Mouse (Mus musculus) cerebellum, postnatal 14 days (tissue): Measurements from ENCODE around the gene Aipl1.

ENCODE experiments used
- DNase-seq, 2 experiments: peaks; one replicate each; pipeline ENCODE4 v3.0.0; 2021; ENCODE audit warnings: mixed read lengths in 2 of 2

Gene Aipl1

DNA sequence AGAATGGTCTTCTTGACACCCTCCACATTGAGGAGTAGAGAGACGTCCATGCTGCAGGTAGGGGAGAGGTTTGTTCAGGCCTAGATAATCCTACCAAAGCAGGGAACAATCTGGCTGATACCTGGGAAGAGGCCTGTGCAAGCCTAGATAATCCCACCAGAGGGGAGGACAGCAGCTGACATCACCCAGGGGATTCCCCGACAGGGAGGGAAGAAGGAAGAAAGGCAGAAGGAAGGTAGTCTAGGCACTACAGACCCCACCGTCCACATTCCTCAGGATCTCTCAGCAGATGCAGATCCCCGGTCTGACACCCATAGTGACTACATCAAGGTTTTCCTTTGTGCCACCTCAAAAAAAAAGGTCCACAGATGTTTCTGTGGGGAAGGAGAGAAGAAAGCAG lies at the start of gene Aipl1:
Gene Aipl1, minus strand, starts transcription at position 101 of the 400 bp plus-strand sequence.
- no peak for DNase-seq

- no peak for DNase-seq
Observed at GRCm38 (mm10) chr11:72086251-72087046, 49.1 kb upstream of the Aipl1 start.

DNA sequence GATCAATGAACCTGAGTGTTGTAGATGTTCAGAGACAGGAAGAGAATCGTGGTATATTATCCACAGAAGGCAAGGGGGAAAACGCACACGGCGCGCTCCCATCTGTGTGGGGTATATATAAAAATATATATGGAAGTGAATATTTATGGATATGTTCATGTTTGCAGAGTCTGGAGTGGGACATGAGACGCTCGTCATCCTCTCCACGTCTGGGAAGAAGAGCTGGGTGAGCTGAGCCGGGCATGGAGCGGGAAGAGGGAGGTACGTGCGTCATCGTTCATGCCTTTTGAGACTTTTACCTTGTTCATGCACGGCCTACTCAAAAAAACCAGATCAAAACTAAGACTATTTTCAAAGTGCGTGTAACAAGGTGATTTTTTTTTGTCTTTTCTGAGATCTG lies 47.0 kb upstream of the Aipl1 start:
- no peak for DNase-seq

DNA sequence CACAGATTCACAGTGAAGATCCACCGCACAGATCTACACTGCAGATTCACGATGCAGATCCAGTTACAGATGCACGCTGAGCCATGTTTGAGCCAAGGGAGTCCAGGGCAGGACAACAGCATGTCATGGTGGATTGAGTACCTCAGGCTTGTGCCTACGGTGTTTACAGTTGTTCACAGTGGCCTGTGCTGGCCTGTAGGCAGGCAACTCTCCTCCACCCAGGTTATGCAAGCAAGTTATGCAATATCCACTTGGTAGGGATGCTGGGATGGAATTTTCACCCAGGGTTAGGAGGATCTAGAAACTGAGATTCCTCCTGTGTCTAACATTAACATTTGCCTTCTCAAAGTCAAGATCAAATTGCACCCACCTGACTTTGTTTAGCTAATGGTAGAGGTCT lies 45.3 kb upstream of the Aipl1 start:
- no peak for DNase-seq

DNA sequence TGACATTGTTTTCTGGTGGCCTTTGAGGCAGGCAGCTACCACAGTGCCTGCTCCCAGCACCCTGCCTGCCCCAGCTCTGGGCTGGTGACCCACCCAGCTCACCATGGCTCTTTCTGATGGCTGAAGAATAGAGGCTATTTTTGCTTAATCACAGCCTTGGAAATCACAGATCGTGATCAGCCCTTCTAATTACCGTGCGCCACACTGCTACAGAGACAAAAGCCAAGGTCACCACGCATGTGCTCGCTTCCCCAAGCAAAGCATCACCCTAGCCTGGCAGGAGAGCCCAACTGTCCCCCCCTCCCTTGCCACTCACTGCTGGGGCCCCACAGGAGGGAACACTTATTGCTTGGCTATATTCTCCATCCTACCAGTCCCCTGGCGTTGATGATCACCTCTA lies 43.2 kb upstream of the Aipl1 start:
- DNase-seq: no peak

DNA sequence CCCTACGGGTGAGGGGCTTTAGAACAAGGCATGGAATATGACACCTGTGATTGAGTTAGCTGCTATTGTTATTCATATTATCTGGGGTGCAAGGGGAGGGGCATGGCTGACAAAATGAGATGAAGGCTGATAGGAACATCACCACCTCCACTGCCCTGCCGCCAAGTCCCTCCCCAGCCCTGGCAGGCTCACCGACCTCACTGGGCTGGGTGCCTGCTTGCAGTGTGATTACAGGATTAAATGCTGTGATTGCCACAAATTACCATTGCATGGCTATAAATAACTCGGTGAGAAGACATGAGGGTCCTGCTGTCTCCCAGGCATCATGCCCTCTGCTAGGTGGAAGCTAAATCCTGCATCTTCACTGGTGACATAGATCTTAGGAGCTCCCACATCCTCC lies 41.3 kb upstream of the Aipl1 start:
- DNase-seq: peak; percentile 89 to 92

- peak; percentile 44 to 59 for DNase-seq
Observed at GRCm38 (mm10) chr11:72078056-72078455, 40.7 kb upstream of the Aipl1 start.

DNA sequence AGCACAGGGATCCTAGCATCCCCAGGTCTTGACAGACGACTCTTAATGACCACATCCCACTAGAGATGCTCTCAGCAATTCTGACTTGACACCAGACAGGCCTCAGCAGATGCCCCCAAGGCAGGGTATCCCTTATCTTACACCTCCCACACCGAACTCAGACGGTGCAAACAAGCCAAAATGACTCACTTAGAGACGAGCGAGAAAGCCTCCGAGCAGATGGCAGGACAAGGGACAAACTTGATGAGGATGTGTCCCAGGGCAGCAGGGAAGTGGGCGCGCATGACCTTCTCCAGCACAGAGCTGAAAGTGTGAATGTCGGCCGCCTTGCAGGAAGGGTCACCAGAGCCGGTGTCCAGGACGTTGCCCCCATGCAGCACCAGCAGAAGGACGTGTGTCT lies 36.9 kb upstream of the Aipl1 start:
- no peak for DNase-seq

DNA sequence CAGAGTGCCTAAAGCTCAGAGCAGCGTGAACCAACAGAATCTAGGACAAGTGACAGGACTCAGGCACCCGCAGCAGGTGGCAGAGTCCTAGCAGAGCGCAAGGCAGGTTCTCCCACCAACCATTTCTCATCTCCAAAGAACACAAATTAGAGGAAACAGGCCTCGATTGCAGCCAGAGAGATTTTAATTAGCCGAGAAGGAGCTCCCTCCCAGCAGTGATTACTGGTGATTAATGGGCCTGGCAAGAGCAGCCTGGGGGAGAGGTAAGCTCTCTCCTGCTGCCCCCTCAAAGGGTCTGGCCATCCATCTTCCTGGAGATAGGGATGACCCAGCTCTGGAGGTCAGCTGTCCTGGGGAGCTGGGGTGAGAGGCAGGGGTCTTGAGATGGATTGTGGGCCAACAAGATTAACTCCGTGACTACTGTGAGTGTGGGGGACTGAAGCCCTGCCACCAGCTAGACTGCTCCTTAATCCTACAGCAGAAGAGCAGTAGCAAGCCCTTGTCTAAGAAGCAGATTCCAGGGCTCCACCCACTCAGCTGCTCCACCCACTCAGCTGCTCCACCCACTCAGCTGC lies 35.1 kb upstream of the Aipl1 start:
- no peak for DNase-seq

DNA sequence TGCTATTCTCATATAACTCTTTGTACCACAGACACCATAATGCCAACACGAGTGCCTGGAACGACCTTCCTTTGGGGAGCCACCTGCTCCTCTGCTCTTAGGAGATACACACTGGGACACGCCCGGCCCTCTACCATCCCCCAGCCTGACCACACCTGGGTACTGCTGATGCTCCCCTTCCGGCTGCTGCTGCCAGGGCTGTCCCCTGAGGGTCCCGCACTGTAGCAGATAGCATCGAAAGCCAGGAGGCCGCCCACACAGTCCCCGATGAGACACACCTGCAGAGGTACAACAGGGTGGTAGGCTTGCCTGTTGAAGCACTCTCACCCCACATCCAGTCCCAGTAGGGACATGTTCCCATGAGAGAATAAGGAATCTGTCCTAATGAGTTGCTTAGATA lies 33.4 kb upstream of the Aipl1 start:
- no peak for DNase-seq

GRCm38 (mm10) chr11:72068026-72068425 lies 30.7 kb upstream of the Aipl1 start:
- DNase-seq: peak; percentile 65 to 76

DNA sequence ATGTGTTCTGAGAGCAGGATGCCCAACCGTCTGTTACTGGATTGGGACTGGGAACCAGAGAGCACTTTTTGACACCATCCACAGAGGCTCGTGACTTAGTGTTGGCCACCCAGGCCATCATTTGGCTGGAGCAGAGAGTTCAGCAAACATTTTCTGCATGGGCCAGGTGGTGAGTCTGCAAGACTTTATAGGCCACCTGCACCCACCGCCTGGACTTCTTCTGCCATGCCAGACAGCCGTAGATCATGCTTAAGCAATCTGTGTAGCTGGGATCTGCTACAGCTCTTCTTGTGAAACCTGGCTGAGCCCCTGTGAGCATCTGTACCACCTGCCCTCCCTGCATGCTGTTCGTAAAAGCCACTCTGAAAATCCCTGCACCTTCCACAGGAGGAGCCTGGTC lies 30.0 kb upstream of the Aipl1 start:
- DNase-seq: peak; percentile 68 to 79

- peak; percentile 67 to 74 for DNase-seq
Observed at GRCm38 (mm10) chr11:72066330-72066729, 29.0 kb upstream of the Aipl1 start.

- DNase-seq: peak; percentile 80 to 83
Observed at GRCm38 (mm10) chr11:72065103-72065502, 27.8 kb upstream of the Aipl1 start.

GRCm38 (mm10) chr11:72064414-72064813 lies 27.1 kb upstream of the Aipl1 start:
- DNase-seq: no peak

- no peak for DNase-seq
Observed at GRCm38 (mm10) chr11:72061093-72061620, 23.8 kb upstream of the Aipl1 start.

- no peak for DNase-seq
Observed at GRCm38 (mm10) chr11:72060416-72060815, 23.1 kb upstream of the Aipl1 start.

- DNase-seq: no peak
Observed at GRCm38 (mm10) chr11:72057166-72057565, 19.9 kb upstream of the Aipl1 start.

- DNase-seq: no peak
Observed at GRCm38 (mm10) chr11:72055176-72055575, 17.9 kb upstream of the Aipl1 start.

- DNase-seq: peak; percentile 93 to 95
Observed at GRCm38 (mm10) chr11:72052636-72053035, 15.3 kb upstream of the Aipl1 start.

DNA sequence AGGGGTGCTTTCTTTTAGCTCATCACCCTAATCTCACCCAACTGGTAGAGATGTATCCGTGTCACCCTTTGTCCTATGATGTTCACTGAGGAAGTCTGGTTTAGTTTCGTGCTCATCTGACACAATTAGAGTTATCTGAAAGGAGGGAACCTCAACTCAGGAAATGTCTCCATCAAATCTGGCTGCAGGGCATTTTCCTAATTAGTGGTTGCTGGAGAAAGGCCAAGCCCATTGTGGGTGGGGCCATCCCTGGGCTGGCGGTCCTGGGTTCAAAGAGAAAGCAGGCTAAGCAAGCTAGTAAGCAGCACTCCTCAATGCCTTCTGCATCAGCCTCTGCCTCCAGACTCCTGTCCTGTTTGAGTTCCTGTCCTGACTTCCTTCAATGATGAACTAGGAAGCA lies 14.9 kb upstream of the Aipl1 start:
- peak in 1 of 2 experiments; percentile 45 for DNase-seq

DNA sequence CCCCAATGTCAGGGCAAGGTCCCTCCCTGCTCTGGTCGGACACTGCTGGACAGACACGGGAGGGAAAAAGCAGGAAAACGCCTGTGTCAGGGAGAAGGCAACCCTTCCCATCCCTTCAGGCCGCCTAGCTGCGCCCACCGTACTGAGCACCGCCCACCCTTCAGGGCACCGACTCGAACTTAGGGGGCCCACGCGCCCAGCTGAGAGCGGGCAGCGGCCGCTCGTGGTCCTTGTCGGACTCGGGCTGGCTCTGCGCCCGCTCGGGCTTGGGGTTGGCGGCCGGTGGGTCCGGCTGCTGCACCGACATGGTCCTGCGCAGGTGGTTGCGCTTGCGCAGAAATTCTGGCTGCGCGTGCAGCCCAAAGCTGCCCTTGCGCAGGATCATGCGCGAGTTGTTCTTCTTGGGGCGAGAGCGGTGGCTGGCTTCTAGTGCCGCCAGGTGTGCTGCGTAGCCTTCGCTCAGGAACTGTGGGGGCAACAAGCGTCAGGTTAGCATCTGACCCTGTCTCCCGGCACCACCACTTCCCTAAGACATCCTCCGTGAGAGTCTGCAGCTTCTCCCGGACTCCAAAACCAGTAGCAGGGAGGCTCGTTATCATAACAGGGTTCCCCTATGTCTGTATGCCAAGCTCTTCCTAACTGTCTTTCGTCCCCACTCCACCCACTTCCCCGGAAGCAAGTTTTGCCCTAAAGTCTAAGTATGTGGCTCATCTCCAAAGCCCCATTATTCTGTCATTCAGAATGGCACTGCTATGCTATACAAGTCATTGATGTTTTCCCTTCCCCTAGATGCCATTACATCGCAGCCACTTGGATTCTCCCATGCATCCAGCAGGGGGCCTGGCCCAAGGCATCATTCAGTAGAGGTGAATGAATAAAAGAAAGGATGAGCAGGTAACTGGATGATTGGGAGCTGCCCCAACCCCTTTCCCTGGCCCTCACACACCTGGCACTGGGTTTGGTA lies 13.9 kb upstream of the Aipl1 start:
- DNase-seq: peak; percentile 81 to 83
